Mouse (Mus musculus) brain, adult 2 months (tissue): ENCODE measurements around the gene Crocc2.

ENCODE experiments used
- DNase-seq: peaks from one replicate; pipeline ENCODE4 v3.0.0; 2011; ENCODE audit warnings: low read depth, low spot score

The Crocc2 gene

DNA sequence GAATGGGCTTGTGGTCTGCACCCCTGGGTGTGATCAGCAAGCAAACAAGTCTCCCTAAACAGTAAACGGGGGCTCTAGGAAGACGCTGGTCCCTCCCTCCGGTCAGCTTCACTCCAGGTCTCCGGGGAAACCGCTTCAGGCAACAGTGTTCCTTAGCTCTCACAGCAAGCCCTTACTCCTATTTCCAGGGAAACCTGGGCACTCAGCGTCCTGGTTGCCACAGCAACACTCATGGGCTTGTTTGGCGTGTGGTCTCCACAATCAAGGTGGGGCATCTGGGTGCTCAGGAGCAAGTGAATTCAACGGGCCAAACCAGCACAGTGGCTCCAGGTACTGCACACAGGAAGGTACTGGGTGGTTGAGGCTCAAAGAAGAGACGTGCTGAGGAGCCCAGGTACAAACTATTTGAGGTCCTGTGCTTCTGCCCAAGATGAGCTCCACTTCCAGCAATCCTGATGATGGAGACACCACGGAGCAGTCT lies at the start of gene Crocc2:
Gene Crocc2 (plus strand): TSS at position 431 of the 481 bp plus-strand sequence.
- no peak for DNase-seq

DNA sequence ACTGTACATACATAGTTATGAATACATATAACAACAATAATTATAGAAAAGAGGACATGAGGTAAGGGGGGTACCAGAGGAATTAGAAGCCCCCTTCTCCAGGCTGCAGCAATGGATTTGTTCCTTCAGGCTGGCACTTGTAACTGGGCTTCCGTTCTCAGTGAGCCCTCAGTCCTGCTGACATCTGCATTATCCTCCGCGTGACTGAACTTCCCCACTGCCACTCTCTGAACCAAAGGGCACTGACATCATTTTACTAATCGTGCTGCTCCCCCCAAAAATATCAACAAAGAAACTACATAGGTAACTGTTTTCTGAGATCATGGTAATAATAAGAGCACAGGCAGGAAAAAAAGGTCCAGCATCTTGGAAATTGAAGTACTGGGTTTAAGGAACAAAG lies 49.7 kb upstream of the Crocc2 start:
- DNase-seq: no peak

DNA sequence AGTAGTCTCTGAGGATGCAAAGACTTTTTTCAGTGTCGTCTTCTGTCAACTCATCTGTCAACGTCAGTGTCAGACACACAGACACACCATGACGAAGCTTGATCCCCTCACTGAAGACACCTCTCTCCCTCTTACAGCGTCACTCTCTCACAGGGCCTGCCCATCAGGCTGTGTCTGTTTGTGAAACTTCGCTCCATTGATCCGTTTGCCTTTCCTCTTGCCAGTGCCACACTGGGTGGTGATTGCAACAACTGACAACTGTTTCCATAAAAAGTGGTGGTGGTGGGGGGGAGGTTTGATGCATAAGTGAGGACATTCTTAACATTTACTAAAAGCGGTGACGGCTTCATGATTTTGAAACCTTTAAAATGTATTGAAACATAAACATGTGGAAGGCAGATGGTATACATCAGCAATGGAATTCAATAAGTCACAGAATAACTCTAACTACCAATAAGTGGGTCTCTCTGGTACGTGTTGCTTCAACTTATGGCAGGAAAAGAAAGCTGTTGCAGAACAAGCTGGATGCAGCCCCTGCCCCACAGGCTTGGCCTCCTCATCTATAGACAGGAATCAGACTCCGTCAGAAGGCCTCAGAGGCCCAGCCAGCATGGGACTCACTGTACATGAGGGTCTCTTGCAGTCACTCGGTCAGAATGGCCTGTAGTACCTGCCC lies 45.2 kb upstream of the Crocc2 start:
- no peak for DNase-seq

DNA sequence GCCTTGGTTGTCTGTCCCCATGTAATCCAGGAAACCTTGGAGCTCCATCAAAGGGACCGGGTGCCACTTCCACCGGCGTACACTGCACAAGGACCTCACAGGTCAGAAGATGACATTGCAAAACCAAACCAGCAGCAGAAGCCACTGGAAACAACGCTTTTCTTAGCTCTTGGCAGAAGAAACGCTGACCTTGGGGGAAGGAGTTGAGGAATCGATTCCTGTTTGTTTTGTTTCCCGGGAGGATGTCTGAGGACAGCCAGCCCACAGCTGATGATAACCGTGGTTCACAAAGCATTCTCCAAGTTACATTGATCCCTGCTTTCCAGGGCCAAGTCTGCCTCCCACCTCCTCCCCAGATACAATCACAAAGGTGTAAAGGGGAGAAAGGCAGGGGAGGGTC lies 44.5 kb upstream of the Crocc2 start:
- DNase-seq: no peak

GRCm38 (mm10) chr1:93125256-93125655 lies 43.3 kb upstream of the Crocc2 start:
- DNase-seq: peak; percentile 27

DNA sequence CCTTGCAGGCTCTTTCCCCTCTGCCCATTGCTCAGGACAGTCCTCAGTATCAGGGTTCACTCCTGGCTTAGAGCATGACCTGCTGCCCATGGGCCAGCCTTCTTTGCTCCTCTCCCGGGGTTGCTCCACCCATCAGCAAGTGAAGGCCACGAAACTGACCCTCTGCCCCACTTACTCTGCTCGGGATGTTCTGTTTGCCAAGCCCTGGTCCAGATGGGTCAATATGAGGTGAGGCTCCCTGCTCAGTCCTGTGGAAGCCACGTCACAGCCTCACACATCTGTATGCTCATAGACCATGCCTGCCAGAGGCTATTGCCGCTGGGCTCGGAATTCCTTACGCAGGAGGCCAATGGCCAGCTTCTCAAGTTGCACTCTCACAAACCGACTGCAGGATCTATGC lies 40.3 kb upstream of the Crocc2 start:
- DNase-seq: no peak

DNA sequence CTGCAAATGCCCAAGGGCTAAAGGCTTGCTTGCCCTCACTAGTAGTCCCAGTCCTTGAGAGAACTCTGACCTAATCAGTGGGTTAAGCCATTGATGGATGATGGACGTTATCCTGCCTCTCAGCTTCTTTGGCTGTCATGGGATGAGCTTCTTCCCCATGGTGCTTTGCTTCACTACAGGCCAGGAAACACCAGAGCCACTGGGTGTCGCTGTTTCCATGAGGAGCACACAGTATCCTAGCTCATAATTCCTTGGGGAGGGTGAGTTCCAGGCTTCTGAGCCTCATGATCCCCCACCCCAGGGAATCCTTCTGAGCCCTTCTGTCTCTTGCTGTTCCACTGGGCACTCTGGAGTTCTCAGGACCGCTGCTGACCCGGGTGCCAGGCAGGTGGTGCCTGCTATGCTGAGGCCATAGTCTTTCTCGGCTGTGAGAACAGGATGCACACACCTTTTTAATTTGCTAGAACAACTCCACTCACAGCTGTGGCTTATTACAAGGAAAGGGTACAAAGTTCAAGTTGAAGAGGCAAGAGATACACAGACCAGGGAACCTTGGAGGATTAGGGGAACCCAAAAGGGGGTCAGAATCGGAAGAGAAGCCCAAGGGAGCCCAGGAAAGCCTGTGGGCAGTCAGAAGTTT lies 39.7 kb upstream of the Crocc2 start:
- peak; percentile 85 for DNase-seq

GRCm38 (mm10) chr1:93130242-93130983 lies 38.1 kb upstream of the Crocc2 start:
- peak; percentile 35 for DNase-seq

DNA sequence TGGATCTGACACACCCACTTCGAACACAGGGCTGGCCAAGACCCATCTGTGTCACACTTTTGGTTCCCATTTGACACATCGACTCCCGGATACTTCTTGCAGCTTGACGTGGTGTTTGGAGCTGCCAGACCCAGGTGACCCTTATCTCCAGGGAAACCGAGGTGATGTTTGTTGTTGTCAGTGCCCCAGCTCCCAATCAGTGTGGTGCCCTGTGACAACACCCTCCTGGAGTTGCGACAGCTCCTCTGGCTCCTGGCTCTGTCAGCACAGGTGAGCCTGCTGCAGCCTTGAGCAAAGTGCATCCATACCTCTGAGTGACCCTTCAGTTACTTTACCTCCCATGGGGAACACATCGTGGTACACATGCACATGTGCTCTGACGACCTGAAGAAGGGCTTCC lies 35.8 kb upstream of the Crocc2 start:
- DNase-seq: no peak

- no peak for DNase-seq
These were observed 33.4 kb upstream of the Crocc2 start, which contains the start of gene Agxt for GRCm38 (mm10) chr1:93135036-93135526. Gene Agxt (plus strand): TSS chr1:93135240.

DNA sequence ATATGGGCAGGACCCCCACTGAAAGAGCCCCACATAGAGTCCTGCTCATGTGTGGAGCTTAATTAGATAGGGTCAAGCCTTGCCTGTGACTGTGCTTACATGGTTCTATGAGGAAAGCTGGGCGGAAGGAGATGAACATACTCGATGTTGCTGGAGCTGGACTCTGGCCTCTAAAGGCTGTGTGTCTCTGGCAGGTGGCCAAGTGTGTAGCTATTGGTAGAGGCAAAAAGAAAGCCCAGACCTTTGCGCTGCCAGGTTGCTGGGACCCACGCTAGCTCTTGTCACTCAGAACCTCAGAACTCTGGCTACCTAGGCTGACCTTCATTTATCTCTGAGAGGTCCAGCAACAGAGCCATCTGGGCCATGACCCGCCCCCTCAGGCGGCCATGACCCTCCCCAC lies 30.0 kb upstream of the Crocc2 start:
- no peak for DNase-seq

GRCm38 (mm10) chr1:93139713-93140112 lies 28.8 kb upstream of the Crocc2 start:
- DNase-seq: peak; percentile 76

DNA sequence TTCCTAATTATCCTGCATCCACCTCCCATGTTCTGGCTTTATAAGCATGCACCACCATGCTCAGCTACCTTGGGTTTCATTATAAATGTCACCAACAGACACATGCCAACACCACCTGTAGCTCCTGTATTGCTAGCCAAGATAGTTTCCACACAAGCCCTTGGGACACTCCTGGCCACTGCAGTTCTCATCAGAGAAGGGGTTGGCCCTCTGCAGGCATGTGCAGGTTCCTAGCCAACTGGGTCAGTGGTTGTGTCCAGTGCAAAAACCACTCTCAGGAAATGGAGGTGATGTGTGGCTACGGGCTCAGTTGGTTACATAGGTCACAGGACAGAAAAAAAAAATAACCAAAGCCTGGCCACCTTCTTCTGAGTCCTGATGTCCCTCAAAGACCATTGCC lies 25.7 kb upstream of the Crocc2 start:
- DNase-seq: no peak

- DNase-seq: no peak
These were observed 24.3 kb upstream of the Crocc2 start for GRCm38 (mm10) chr1:93144176-93144575.

GRCm38 (mm10) chr1:93150907-93151661 lies 17.4 kb upstream of the Crocc2 start:
- no peak for DNase-seq

GRCm38 (mm10) chr1:93157566-93157965 lies 11.0 kb upstream of the Crocc2 start:
- no peak for DNase-seq

GRCm38 (mm10) chr1:93158916-93159315 lies 9.6 kb upstream of the Crocc2 start:
- DNase-seq: no peak

GRCm38 (mm10) chr1:93159566-93160500 lies 8.7 kb upstream of the Crocc2 start:
- DNase-seq: peak; percentile 31

- DNase-seq: no peak
These were observed 7.9 kb upstream of the Crocc2 start, which contains the start of gene 2310007B03Rik for GRCm38 (mm10) chr1:93160501-93161133. Gene 2310007B03Rik (minus strand): TSS chr1:93160948.

- no peak for DNase-seq
These were observed 7.2 kb upstream of the Crocc2 start for GRCm38 (mm10) chr1:93161350-93161749.
